Mouse (Mus musculus) thymus, postnatal 36 days (tissue): ENCODE data around the gene Tph2.

Experiments
- DNase-seq, 2 experiments: peaks; one replicate each; pipeline ENCODE4 v3.0.0; 2022; ENCODE audit warnings: mixed read lengths in 2 of 2

The Tph2 gene

GRCm38 (mm10) chr10:115127907-115128306, 56.9 kb downstream of the Tph2 start:
- no peak for DNase-seq

DNA sequence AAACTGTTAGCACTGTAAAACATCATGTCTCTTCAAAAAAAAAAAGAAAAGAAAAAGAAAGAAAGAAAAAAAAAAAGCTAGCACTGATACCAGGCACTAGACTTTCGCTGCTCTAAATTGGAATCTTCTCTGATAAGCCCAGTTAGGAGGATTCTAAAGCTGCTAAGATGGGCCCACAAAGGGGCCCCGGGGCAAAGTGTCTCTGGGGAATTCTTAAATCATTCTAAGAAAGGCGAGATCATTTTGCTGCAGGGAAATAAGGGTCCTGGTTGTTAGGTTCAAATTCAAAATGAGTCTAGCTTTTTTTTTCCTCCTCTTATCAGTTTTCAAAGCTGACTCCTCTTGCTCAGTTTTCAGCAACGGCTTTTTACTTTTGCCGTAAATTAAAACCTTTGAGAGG, 59.3 kb downstream of the Tph2 start:
- DNase-seq, result no peak

DNA sequence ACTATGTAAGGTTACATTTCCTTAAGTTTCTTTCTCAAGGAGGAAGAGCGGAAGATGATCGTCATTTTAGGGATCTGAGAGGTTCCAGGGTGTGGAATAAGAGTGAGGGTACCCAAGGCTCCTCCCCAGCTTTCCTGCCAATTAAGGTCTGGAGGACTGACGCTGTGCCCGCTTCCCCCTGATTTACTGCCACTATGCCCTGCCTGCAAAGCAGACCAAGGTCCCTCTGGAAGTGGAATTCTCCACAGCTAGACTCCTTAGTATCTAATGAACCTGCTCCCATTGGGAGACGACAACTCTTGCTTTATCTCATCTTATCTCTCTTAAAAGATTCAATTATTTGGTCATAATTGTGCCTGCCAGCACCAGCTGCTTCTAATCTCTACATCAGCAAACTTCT, 59.8 kb downstream of the Tph2 start:
- DNase-seq, result no peak

GRCm38 (mm10) chr10:115107666-115108540, 76.9 kb downstream of the Tph2 start:
- DNase-seq, result no peak

GRCm38 (mm10) chr10:115104175-115104574, 80.6 kb downstream of the Tph2 start:
- DNase-seq, result no peak

DNA sequence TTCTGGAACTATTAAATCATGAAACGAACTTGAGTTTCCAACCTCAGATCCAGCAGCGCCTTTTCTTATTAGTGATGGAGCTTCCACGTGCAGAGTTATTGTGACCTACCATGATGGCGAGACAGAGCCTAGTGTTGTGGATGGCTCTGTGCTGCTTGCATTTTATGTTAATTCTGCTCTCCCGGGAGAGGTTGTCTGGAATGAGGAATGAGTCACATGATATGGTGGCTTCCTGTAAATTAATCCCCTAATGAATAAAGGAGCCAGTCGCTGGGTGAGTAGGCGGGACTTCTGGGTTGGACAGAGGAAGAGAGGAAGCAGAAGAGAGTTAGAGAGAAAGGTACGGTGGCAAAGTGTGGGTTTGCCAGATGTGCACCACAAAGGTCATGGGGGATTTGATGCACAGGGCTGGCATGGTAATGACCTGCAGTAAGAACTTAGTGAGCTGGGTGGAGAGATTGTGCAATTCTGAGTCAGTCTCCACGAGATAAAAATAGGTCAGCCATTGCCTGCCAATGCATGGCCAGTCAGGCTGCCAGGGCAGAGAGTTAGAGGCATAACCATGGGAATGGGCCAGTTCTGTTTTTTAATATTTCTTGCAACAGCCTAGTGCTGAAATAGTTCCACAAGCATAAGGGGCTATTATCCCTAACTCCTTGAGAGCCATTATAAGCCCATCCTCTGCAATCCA, 84.8 kb downstream of the Tph2 start:
- no peak for DNase-seq

- no peak for DNase-seq
These were observed 87.7 kb downstream of the Tph2 start for GRCm38 (mm10) chr10:115097163-115097562.

GRCm38 (mm10) chr10:115096191-115096590, 88.6 kb downstream of the Tph2 start:
- DNase-seq, result no peak

GRCm38 (mm10) chr10:115078232-115078631, 106.6 kb downstream of the Tph2 start:
- no peak for DNase-seq

DNA sequence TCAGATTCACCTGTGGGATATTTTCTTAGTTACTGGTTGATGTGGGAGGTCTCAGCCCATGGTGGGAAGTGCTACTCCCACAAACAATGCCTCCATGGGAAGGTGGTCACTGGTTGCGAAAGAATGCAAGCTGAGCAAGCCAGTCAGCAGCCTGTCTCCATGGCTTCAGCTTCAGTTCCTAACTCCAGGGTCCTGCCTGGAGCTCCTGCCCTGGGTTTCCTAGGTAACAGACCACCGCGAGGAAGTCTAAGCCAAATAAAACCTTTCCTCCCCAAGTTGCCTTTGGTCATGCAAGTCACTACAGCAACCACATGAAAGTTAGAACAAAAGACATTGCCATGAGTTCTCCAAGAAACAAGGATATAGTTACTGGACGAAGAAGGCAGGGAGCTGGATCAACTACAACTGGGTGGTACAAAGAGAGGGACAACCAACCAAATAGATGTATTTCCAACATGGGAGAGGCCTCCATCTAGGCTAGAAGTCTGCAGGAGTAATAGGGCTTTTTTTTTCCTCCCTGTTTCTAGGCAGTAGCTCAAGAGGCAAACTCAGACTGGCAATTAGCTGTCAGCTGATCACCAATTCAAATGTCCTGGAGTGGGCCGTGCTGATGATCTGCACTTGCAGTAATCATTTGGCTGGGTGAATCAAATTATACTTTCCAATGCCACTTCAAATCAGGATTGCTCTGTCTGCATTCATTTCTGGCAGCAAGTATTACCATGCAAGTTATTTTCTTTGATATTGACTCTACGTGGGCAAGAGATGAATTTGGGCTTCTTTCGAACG, 115.5 kb downstream of the Tph2 start:
- DNase-seq, result no peak

DNA sequence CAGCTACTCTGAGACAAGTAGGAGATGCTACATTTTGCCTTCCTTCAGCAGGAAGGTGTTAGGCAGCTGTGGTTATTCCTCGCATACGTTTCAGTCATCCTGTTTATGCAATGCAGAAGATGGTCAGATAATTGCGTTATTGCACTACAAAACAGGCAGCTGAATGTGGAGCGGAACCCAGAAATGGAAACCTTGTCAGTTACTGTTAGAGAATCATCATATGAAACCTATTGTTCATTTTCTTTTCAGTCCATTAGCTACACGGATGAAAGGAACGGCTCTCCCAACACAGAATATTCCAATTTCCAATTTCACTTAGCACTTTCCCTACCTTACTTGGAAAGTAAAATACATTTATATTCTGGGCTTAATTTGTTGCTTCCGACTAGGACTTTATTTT, 120.9 kb downstream of the Tph2 start:
- DNase-seq, result no peak

DNA sequence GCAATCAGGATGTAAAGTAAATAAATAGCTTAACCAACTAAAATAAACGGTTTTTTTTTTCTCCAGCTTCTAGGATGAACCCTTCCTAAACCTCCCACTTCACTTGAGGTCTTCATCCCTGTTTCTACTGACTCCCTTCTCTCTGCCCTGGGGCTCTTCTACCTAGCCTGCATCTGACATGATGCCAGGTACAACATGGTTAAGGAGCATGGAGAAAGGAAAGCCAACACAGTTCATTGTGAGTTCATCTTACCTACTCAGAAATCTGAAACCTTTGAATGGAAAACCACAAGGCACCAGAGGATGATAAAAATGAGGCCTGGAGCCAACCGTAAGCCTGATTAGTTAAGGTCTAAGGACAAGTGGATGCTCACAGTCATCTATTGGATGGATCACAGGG, 123.3 kb downstream of the Tph2 start:
- no peak for DNase-seq

GRCm38 (mm10) chr10:115060759-115061158, 124.1 kb downstream of the Tph2 start:
- DNase-seq, result no peak

DNA sequence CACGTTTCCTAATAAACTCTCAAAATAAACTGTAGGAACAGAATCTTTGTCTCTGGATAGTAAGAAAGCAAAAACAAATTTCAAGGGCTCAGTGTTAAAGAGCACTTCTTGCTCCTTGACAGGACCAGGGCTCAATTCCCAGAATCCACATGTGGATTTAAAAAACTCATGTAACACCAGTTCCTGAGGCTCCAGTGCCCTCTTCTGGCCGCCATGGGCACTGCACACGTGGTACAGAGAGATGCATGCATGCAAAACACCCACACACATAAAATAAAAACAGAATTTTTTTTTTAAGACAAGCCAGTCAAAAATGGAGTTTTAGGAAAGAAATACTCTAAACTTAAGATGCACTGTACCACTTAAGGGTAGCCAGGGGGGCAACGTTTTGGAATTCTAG, 133.2 kb downstream of the Tph2 start:
- DNase-seq, result no peak

GRCm38 (mm10) chr10:115050674-115051073, 134.1 kb downstream of the Tph2 start:
- no peak for DNase-seq

- no peak for DNase-seq
These were observed 134.6 kb downstream of the Tph2 start for GRCm38 (mm10) chr10:115050178-115050577.

DNA sequence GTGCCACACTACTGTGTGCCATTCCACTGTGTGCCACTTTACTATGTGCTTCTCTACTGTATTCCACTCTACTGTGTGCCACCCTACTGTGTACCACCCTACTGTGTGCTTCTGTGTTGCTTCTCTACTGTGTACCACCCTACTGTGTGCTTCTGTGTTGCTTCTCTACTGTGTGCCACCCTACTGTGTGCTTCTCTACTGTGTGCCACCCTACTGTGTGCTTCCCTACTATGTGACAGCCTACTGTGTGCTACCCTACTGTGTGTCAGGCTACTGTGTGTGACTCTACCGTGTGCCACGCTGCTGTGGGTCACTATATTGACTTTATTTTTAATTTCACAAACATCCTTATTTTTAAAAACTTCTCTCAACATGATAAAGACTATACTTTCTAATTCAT, 136.3 kb downstream of the Tph2 start:
- DNase-seq, result no peak

DNA sequence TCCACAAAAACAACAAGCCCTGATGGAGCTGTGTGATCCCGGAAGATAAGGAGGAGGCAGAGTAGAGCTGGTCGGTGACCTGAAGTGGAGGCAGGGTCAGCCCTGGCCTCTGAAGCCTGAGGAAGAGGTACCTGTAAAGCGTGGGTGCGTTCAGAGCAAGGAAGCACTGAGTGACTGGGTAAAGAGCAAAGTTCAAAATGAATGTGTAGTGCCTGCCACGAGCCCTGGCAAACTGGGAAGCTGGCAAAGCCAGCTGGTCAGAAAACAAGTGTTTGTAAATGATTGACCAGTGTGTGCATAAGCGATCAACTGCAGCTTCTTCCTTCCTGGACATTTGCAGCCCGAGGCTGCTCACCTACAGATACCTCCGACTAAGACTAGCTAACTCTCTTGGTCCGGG, 149.1 kb downstream of the Tph2 start:
- DNase-seq, result no peak
